Mouse (Mus musculus) myocyte (in vitro differentiated cells): Measurements from ENCODE around the gene Abcc5. TPM values are rescaled to one million over a fixed set of nuclear protein-coding genes. Genes with fewer than 3 reads are reported as not detected.
"Not testable (repeated sequence)": the region's sequence is repeated elsewhere in the genome, so short reads cannot be mapped to it uniquely, and the experiment has no call there.

Experiments
- H3K27me3 ChIP-seq: one replicate; pipeline ENCODE4 v1.6.1; 2011; ENCODE audit not compliant: control insufficient read depth, insufficient read depth, insufficient read length
- H3K36me3 ChIP-seq: one replicate; pipeline ENCODE4 v1.6.1; 2011; ENCODE audit not compliant: control insufficient read depth, insufficient read depth
- H3K4me2 ChIP-seq: one replicate; pipeline ENCODE4 v1.6.1; 2011; ENCODE audit warnings: low read depth, control low read depth
- H3K4me3 ChIP-seq: one replicate; pipeline ENCODE4 v1.5.1; 2011; ENCODE audit warnings: mild to moderate bottlenecking, control low read depth, moderate library complexity
- H3K79me2 ChIP-seq: one replicate; pipeline ENCODE4 v1.6.1; 2011; ENCODE audit not compliant: control insufficient read depth, insufficient read depth
- H3ac ChIP-seq: one replicate; pipeline ENCODE4 v1.6.1; 2011; ENCODE audit not compliant: control insufficient read depth, insufficient read length
- CEBPB ChIP-seq: IDR thresholded peaks from 2 replicates; pipeline ENCODE4 v1.6.1; 2011; ENCODE audit warnings: mild to moderate bottlenecking, moderate library complexity; ENCODE audit not compliant: poor library complexity, insufficient read depth, severe bottlenecking
- E2F4 ChIP-seq: IDR thresholded peaks from one replicate; pipeline ENCODE4 v1.6.1; 2011; ENCODE audit warnings: mild to moderate bottlenecking, control low read depth, moderate library complexity; ENCODE audit not compliant: insufficient read depth
- MAX ChIP-seq: IDR thresholded peaks from one replicate; pipeline ENCODE4 v1.6.1; 2011; ENCODE audit warnings: low read depth, mild to moderate bottlenecking, control low read depth
- MYOD1 ChIP-seq, 3 experiments: IDR thresholded peaks; one replicate each; pipeline ENCODE4 v1.6.1; 2011; ENCODE audit warnings: control low read depth in 2 of 3, low read depth in 2 of 3, mild to moderate bottlenecking in 2 of 3, moderate library complexity in 1 of 3; ENCODE audit not compliant: insufficient read length in 2 of 3, control insufficient read depth in 1 of 3
- MYOG ChIP-seq, 3 experiments: IDR thresholded peaks; one replicate each; pipeline ENCODE4 v1.6.1; 2011; ENCODE audit warnings: control low read depth in 2 of 3, low read depth in 2 of 3, mild to moderate bottlenecking in 2 of 3; ENCODE audit not compliant: insufficient read length in 2 of 3, control insufficient read depth in 1 of 3, insufficient read depth in 1 of 3
- POLR2A ChIP-seq: IDR thresholded peaks from one replicate; pipeline ENCODE4 v1.6.1; 2011; ENCODE audit warnings: low read depth, mild to moderate bottlenecking, control low read depth, moderate library complexity; ENCODE audit not compliant: insufficient read length
- POLR2AphosphoS2 ChIP-seq: IDR thresholded peaks from one replicate; pipeline ENCODE4 v1.6.1; 2011; ENCODE audit warnings: low read depth, control low read depth; ENCODE audit not compliant: insufficient read length
- REST ChIP-seq: IDR thresholded peaks from one replicate; pipeline ENCODE4 v1.6.1; 2011; ENCODE audit warnings: mild to moderate bottlenecking, control low read depth, moderate library complexity; ENCODE audit not compliant: insufficient read depth, insufficient read length
- SRF ChIP-seq: IDR thresholded peaks from one replicate; pipeline ENCODE4 v1.6.1; 2011; ENCODE audit warnings: low read depth; ENCODE audit not compliant: control insufficient read depth, insufficient read length
- TCF12 ChIP-seq: IDR thresholded peaks from one replicate; pipeline ENCODE4 v1.6.1; 2011; ENCODE audit warnings: mild to moderate bottlenecking, control low read depth; ENCODE audit not compliant: poor library complexity, insufficient read depth, severe bottlenecking
- TCF3 ChIP-seq: IDR thresholded peaks from one replicate; pipeline ENCODE4 v1.6.1; 2011; ENCODE audit warnings: low read depth, control low read depth; ENCODE audit not compliant: insufficient read length
- USF1 ChIP-seq: IDR thresholded peaks from one replicate; pipeline ENCODE4 v1.6.1; 2011; ENCODE audit warnings: low read depth, mild to moderate bottlenecking, control low read depth, moderate library complexity
- polyA plus RNA-seq: library from polyadenylated mRNA; unstranded; fragments of >200 nt; fragmentation: generic; extraction: Trizol; gene quantifications from one replicate; pipeline ENCODE4 v1.2.1, GENCODE M21; 2012; ENCODE audit warnings: missing spikeins

Abcc5 gene
- polyA plus RNA-seq, 1 experiment, result 23.1 TPM

DNA sequence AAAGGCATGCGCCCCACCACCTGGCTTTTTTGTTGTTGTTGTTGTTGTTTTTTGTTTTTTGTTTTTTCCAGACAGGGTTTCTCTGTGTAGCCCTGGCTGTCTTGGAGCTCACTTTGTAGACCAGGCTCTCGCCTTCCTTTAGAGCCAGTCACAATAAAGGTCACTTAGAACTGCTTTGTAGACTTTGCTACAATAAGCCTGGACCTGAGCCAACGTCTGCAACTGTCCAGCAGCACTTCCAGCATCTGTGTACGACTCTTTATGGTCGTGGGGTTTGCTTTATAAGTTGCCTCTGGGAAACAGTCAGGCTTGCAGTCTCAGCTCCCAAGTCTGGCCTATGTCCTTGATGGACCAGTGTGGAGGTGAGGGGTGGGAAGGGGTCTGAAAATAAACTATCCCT, 45.2 kb downstream of the Abcc5 start:
- Histone ChIP-seq H3K36me3 (peaks cover 35% of the 10 kb centered on the region), H3K4me3 (no peak overlapping the region), H3K79me2 (no peaks in the 10 kb centered on the region), H3ac (no peak overlapping the region), H3K27me3 (no peaks in the 10 kb centered on the region), H3K4me2 (no peak overlapping the region)
- TF ChIP-seq TCF12 (no peak), MYOG (IDR thresholded peaks at IDR 0.05; ENCODE audit: control insufficient read depth in 1 of 3, insufficient read depth in 1 of 3, insufficient read length in 2 of 3, low read depth in 2 of 3) (no peak), USF1 (no peak)

GRCm38 (mm10) chr16:20375341-20375740, 50.9 kb downstream of the Abcc5 start:
- H3K4me2 ChIP-seq, result no peak overlapping the region
- H3K36me3 ChIP-seq, result peaks cover 49% of the 10 kb centered on the region
- H3K27me3 ChIP-seq, result no peaks in the 10 kb centered on the region
- H3K4me3 ChIP-seq, result no peak overlapping the region
- no peak for TF ChIP-seq REST
- no peak for TF ChIP-seq E2F4
- no peak for TF ChIP-seq POLR2AphosphoS2
- TF ChIP-seq CEBPB, result no peak
- no peak for TF ChIP-seq MYOG (IDR thresholded peaks at IDR 0.05; ENCODE audit: control insufficient read depth in 1 of 3, insufficient read depth in 1 of 3, insufficient read length in 2 of 3, low read depth in 2 of 3)
- no peak for TF ChIP-seq TCF12
- no peak for TF ChIP-seq POLR2A
- TF ChIP-seq MAX, result no peak
- TF ChIP-seq TCF3, result no peak
- no peak for TF ChIP-seq USF1
- no peak for TF ChIP-seq SRF
- TF ChIP-seq MYOD1 (IDR thresholded peaks at IDR 0.05; ENCODE audit: control insufficient read depth in 1 of 3, insufficient read length in 2 of 3, low read depth in 2 of 3), result no peak
- H3ac ChIP-seq, result no peak overlapping the region
- H3K79me2 ChIP-seq, result no peaks in the 10 kb centered on the region

- no peaks in the 10 kb centered on the region for H3K79me2 ChIP-seq
- H3K27me3 ChIP-seq, result no peaks in the 10 kb centered on the region
- TF ChIP-seq MYOD1 (IDR thresholded peaks at IDR 0.05; ENCODE audit: control insufficient read depth in 1 of 3, insufficient read length in 2 of 3, low read depth in 2 of 3) (no peak), MAX (no peak), SRF (no peak), TCF12 (no peak)
- H3K4me2 ChIP-seq, result peak overlapping the region; percentile 10
- H3ac ChIP-seq, result no peak overlapping the region
- peaks cover 40% of the 10 kb centered on the region for H3K36me3 ChIP-seq
- H3K4me3 ChIP-seq, result no peak overlapping the region
Observed at GRCm38 (mm10) chr16:20371731-20372130, 54.5 kb downstream of the Abcc5 start.

DNA sequence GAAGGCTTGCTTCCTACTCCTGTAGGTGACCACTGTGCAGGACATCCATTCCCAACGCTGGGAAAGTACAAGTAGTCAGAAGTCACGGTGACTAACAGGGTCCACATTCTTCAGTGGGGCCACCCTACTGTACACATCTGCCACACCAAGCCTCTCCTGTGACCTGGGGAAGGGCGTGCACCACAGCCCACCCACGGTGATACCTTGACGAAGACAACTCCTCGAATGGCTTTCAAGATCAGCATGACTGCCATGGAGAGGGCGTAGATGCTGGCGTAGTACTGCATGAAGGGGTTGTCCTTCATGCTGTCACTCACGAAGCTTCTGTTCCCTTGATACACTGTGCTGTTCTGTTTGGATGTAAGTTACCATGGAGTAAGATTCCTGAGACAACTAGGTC, 58.0 kb downstream of the Abcc5 start:
- no peak overlapping the region for H3ac ChIP-seq
- H3K36me3 ChIP-seq, result peaks cover 38% of the 10 kb centered on the region
- no peaks in the 10 kb centered on the region for H3K27me3 ChIP-seq
- TF ChIP-seq TCF12 (no peak), POLR2AphosphoS2 (no peak), REST (no peak), TCF3 (no peak), POLR2A (no peak), CEBPB (no peak), MAX (no peak), USF1 (no peak), MYOD1 (IDR thresholded peaks at IDR 0.05; ENCODE audit: control insufficient read depth in 1 of 3, insufficient read length in 2 of 3, low read depth in 2 of 3) (no peak), MYOG (IDR thresholded peaks at IDR 0.05; ENCODE audit: control insufficient read depth in 1 of 3, insufficient read depth in 1 of 3, insufficient read length in 2 of 3, low read depth in 2 of 3) (no peak), SRF (no peak), E2F4 (no peak)
- H3K79me2 ChIP-seq, result no peaks in the 10 kb centered on the region
- H3K4me2 ChIP-seq, result no peak overlapping the region
- no peak overlapping the region for H3K4me3 ChIP-seq

- Histone ChIP-seq H3ac (no peak overlapping the region), H3K79me2 (no peaks in the 10 kb centered on the region), H3K27me3 (no peaks in the 10 kb centered on the region), H3K4me3 (no peak overlapping the region), H3K4me2 (no peak overlapping the region), H3K36me3 (peaks cover 29% of the 10 kb centered on the region)
- TF ChIP-seq TCF12 (no peak), MYOG (IDR thresholded peaks at IDR 0.05; ENCODE audit: control insufficient read depth in 1 of 3, insufficient read depth in 1 of 3, insufficient read length in 2 of 3, low read depth in 2 of 3) (no peak), USF1 (no peak), POLR2A (no peak), POLR2AphosphoS2 (no peak), CEBPB (no peak), MYOD1 (IDR thresholded peaks at IDR 0.05; ENCODE audit: control insufficient read depth in 1 of 3, insufficient read length in 2 of 3, low read depth in 2 of 3) (no peak), REST (no peak), SRF (no peak), TCF3 (no peak), MAX (no peak), E2F4 (no peak)
Observed at GRCm38 (mm10) chr16:20362121-20362520, 64.1 kb downstream of the Abcc5 start.

- not testable (repeated sequence) for H3K79me2 ChIP-seq, H3K27me3 ChIP-seq, H3K4me3 ChIP-seq, H3ac ChIP-seq, H3K4me2 ChIP-seq
- peaks cover 35% of the 10 kb centered on the region for H3K36me3 ChIP-seq
Observed at GRCm38 (mm10) chr16:20361496-20361895, 64.7 kb downstream of the Abcc5 start.
